Mouse (Mus musculus) MEL (cell line): ENCODE measurements around the gene Atp5k. TPM values are rescaled to one million over a fixed set of nuclear protein-coding genes. Genes with fewer than 3 reads are reported as not detected.

Source experiments
- DNase-seq: peaks from one replicate; pipeline ENCODE4 v3.0.0; 2011; ENCODE audit warnings: low read depth, low spot score
- H3K27ac ChIP-seq: 2 replicates; pipeline ENCODE4 v1.5.1; 2012; ENCODE audit warnings: low read depth, mild to moderate bottlenecking, control low read depth, low read length, moderate library complexity; ENCODE audit not compliant: control insufficient read depth
- H3K27me3 ChIP-seq, 2 experiments: fragments of 150-350 bp in 1 of 2; sonication (generic) in 1 of 2; 2 replicates each; pipeline ENCODE4 v1.6.1; 2012; ENCODE audit warnings: low read length in 2 of 2, mild to moderate bottlenecking in 2 of 2, improper control_type of control experiment in 1 of 2, moderate library complexity in 1 of 2; ENCODE audit not compliant: insufficient read depth in 2 of 2, control insufficient read depth in 1 of 2
- H3K36me3 ChIP-seq, 2 experiments: 2 replicates each; pipeline ENCODE4 v1.6.1; 2012 to 2014; ENCODE audit warnings: low read length in 2 of 2, improper control_type of control experiment in 1 of 2, inconsistent platforms in 1 of 2, mild to moderate bottlenecking in 1 of 2; ENCODE audit not compliant: insufficient read depth in 2 of 2, control insufficient read depth in 1 of 2
- H3K4me1 ChIP-seq, 2 experiments: fragments of 150-350 bp in 1 of 2; sonication (generic) in 1 of 2; 2 replicates each; pipeline ENCODE4 v1.6.1; 2012; ENCODE audit warnings: low read length in 2 of 2, improper control_type of control experiment in 1 of 2, mild to moderate bottlenecking in 1 of 2; ENCODE audit not compliant: insufficient read depth in 2 of 2, control insufficient read depth in 1 of 2
- H3K4me3 ChIP-seq, 2 experiments: fragments of 150-350 bp in 1 of 2; sonication (generic) in 1 of 2; 2 replicates each; pipeline ENCODE4 v1.5.1; 2012; ENCODE audit warnings: low read depth in 2 of 2, low read length in 2 of 2, mild to moderate bottlenecking in 2 of 2, moderate library complexity in 2 of 2, control low read depth in 1 of 2, improper control_type of control experiment in 1 of 2; ENCODE audit not compliant: control insufficient read depth in 1 of 2, insufficient read depth in 1 of 2
- H3K79me2 ChIP-seq: 2 replicates; pipeline ENCODE4 v1.6.1; 2012; ENCODE audit warnings: mild to moderate bottlenecking, low read length, moderate library complexity; ENCODE audit not compliant: control insufficient read depth, poor library complexity, insufficient read depth
- H3K9ac ChIP-seq: 2 replicates; pipeline ENCODE4 v1.6.1; 2012; ENCODE audit warnings: low read depth, mild to moderate bottlenecking, control low read depth, low read length, moderate library complexity; ENCODE audit not compliant: control insufficient read depth, poor library complexity, severe bottlenecking
- H3K9me3 ChIP-seq: fragments of 150-350 bp; sonication (generic); replicated peaks from 2 replicates; pipeline ENCODE4 v1.6.1; 2012; ENCODE audit warnings: mild to moderate bottlenecking, low read length, improper control_type of control experiment, moderate library complexity; ENCODE audit not compliant: insufficient read depth
- BHLHE40 ChIP-seq: IDR thresholded peaks from 2 replicates; pipeline ENCODE4 v1.6.1; 2012; ENCODE audit warnings: low read depth, mild to moderate bottlenecking, inconsistent platforms, low read length, improper control_type of control experiment, borderline replicate concordance
- CHD1 ChIP-seq: IDR thresholded peaks from 2 replicates; pipeline ENCODE4 v1.6.1; 2012; ENCODE audit warnings: low read depth, mild to moderate bottlenecking, inconsistent platforms, low read length, improper control_type of control experiment
- CHD2 ChIP-seq: IDR thresholded peaks from 2 replicates; pipeline ENCODE4 v1.6.1; 2011; ENCODE audit warnings: low read length, improper control_type of control experiment
- CTCF ChIP-seq, 3 experiments: IDR thresholded peaks in 2 of 3; conservative IDR thresholded peaks in 1 of 3; 2 replicates each; pipeline ENCODE4 v1.5.1; 2011 to 2012; ENCODE audit warnings: low read length in 3 of 3, low read depth in 2 of 3, mild to moderate bottlenecking in 2 of 3, improper control_type of control experiment in 1 of 3, inconsistent platforms in 1 of 3, mixed read lengths in 1 of 3, moderate library complexity in 1 of 3; ENCODE audit not compliant: control insufficient read depth in 1 of 3, insufficient read depth in 1 of 3, poor library complexity in 1 of 3, severe bottlenecking in 1 of 3
- ELF1 ChIP-seq: IDR thresholded peaks from 2 replicates; pipeline ENCODE4 v1.6.1; 2014; ENCODE audit warnings: low read depth, mild to moderate bottlenecking, inconsistent platforms, low read length, improper control_type of control experiment, moderate library complexity
- GABPA ChIP-seq: IDR thresholded peaks from 2 replicates; pipeline ENCODE4 v1.6.1; 2012; ENCODE audit warnings: low read depth, mild to moderate bottlenecking, inconsistent platforms, low read length, improper control_type of control experiment, moderate library complexity
- HCFC1 ChIP-seq: IDR thresholded peaks from 2 replicates; pipeline ENCODE4 v1.6.1; 2012; ENCODE audit warnings: low read depth, mild to moderate bottlenecking, inconsistent platforms, low read length, improper control_type of control experiment, moderate library complexity
- MAX ChIP-seq: IDR thresholded peaks from 2 replicates; pipeline ENCODE4 v1.6.1; 2011; ENCODE audit warnings: low read length, improper control_type of control experiment
- MAZ ChIP-seq: IDR thresholded peaks from 2 replicates; pipeline ENCODE4 v1.6.1; 2012; ENCODE audit warnings: low read depth, mild to moderate bottlenecking, inconsistent platforms, low read length, improper control_type of control experiment
- MEF2A ChIP-seq: IDR thresholded peaks from 2 replicates; pipeline ENCODE4 v1.6.1; 2014; ENCODE audit warnings: low read depth, mild to moderate bottlenecking, inconsistent platforms, low read length, improper control_type of control experiment; ENCODE audit not compliant: poor library complexity, insufficient replicate concordance, severe bottlenecking; ENCODE audit errors: extremely low read depth
- MXI1 ChIP-seq: IDR thresholded peaks from 2 replicates; pipeline ENCODE4 v1.6.1; 2011; ENCODE audit warnings: mild to moderate bottlenecking, low read depth, low read length, improper control_type of control experiment
- MYB ChIP-seq: IDR thresholded peaks from 2 replicates; pipeline ENCODE4 v1.6.1; 2011; ENCODE audit warnings: mild to moderate bottlenecking, low read depth, low read length, improper control_type of control experiment
- MYC ChIP-seq: IDR thresholded peaks from 2 replicates; pipeline ENCODE4 v1.6.1; 2011; ENCODE audit warnings: low read depth, mild to moderate bottlenecking, low read length, improper control_type of control experiment, moderate library complexity
- NRF1 ChIP-seq: IDR thresholded peaks from 2 replicates; pipeline ENCODE4 v1.6.1; 2014; ENCODE audit warnings: low read depth, mild to moderate bottlenecking, inconsistent platforms, low read length, improper control_type of control experiment, moderate library complexity; ENCODE audit not compliant: poor library complexity, insufficient read depth, severe bottlenecking
- POLR2A ChIP-seq, 2 experiments: IDR thresholded peaks; 2 replicates each; pipeline ENCODE4 v1.6.1; 2011 to 2012; ENCODE audit warnings: low read length in 2 of 2, mild to moderate bottlenecking in 2 of 2, control low read depth in 1 of 2, improper control_type of control experiment in 1 of 2, low read depth in 1 of 2, moderate library complexity in 1 of 2; ENCODE audit not compliant: control insufficient read depth in 1 of 2, insufficient read depth in 1 of 2, poor library complexity in 1 of 2
- POLR2AphosphoS2 ChIP-seq: IDR thresholded peaks from 2 replicates; pipeline ENCODE4 v1.6.1; 2011; ENCODE audit warnings: low read length, improper control_type of control experiment
- TBP ChIP-seq: IDR thresholded peaks from 2 replicates; pipeline ENCODE4 v1.8.0; 2011; ENCODE audit warnings: low read depth, low read length, improper control_type of control experiment
- TCF12 ChIP-seq: IDR thresholded peaks from 2 replicates; pipeline ENCODE4 v1.6.1; 2014; ENCODE audit warnings: low read depth, mild to moderate bottlenecking, inconsistent platforms, low read length, improper control_type of control experiment, moderate library complexity
- UBTF ChIP-seq: IDR thresholded peaks from 2 replicates; pipeline ENCODE4 v1.6.1; 2012; ENCODE audit warnings: low read depth, mild to moderate bottlenecking, inconsistent platforms, low read length, improper control_type of control experiment, moderate library complexity, borderline replicate concordance; ENCODE audit not compliant: insufficient read depth
- USF1 ChIP-seq: IDR thresholded peaks from 2 replicates; pipeline ENCODE4 v1.6.1; 2014; ENCODE audit warnings: low read depth, mild to moderate bottlenecking, inconsistent platforms, low read length, improper control_type of control experiment, moderate library complexity
- ZC3H11A ChIP-seq: IDR thresholded peaks from 2 replicates; pipeline ENCODE4 v1.6.1; 2012; ENCODE audit warnings: low read depth, mild to moderate bottlenecking, inconsistent platforms, low read length, improper control_type of control experiment
- ZNF384 ChIP-seq: IDR thresholded peaks from 2 replicates; pipeline ENCODE4 v1.6.1; 2012; ENCODE audit warnings: low read depth, mild to moderate bottlenecking, inconsistent platforms, low read length, improper control_type of control experiment
- polyA plus RNA-seq, 2 experiments: library from polyadenylated mRNA; stranded (reverse) in 1 of 2; unstranded in 1 of 2; fragments of >175 nt in 1 of 2; fragments of >200 nt in 1 of 2; gene quantifications; 2 replicates each; pipeline versions ENCODE4 v1.2.1 to v1.2.4; 2012; ENCODE audit warnings: low replicate concordance in 2 of 2, low read depth in 1 of 2; ENCODE audit not compliant: insufficient read length in 2 of 2, insufficient read depth in 1 of 2, missing spikeins in 1 of 2
- total RNA-seq: library from RNA; depleted of rRNA; stranded (reverse); fragments of 300-350 nt; gene quantifications from 2 replicates; pipeline ENCODE4 v1.2.3, GENCODE M21; 2012

The Atp5k gene
- total and polyA plus RNA-seq, 3 experiments = 329 to 801 TPM; not detected in 1

DNA sequence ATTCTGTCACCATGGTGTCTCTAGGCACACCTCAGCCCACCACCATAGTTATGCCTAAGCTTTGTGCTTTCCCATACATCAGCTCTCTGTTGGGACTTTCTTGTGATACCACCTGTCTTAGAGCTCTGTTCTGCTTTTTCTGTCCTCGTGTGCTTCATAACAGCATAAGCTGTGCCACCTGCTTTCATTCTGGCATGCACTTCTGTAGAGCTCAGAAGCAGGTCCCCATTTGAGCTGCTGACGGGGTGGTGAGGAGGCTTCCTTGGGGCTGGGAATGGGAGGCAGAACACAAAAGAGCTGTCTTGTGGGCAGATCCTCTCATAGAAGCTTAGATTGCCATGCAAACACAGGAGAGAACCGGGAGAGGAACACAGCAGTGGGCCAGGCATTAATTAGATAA, 41.7 kb upstream of the Atp5k start:
- DNase-seq = no peak
- Histone ChIP-seq H3K4me3 (no peak overlapping the region), H3K27ac (no peak overlapping the region), H3K4me1 (no peaks in the 10 kb centered on the region; a peak in 1 of 4 replicates), H3K9ac (no peak overlapping the region), H3K9me3 (no peaks in the 10 kb centered on the region), H3K79me2 (peaks cover 2% of the 10 kb centered on the region; the same call in 1 of the 2 replicates), H3K27me3 (no peaks in the 10 kb centered on the region), H3K36me3 (peaks cover 0 to 30% of the 10 kb centered on the region in 2 experiments; a peak in 2 of 4 replicates)
- TF ChIP-seq MEF2A = no peak
- TF ChIP-seq POLR2AphosphoS2 = no peak
- no peak for TF ChIP-seq CHD2
- TF ChIP-seq CTCF (IDR thresholded peaks at IDR 0.05 in 2 of 3, conservative IDR thresholded peaks at IDR 0.05 in 1 of 3; ENCODE audit: control insufficient read depth in 1 of 3, insufficient read depth in 1 of 3, low read depth in 2 of 3, low read length in 3 of 3, poor library complexity in 1 of 3, severe bottlenecking in 1 of 3) = no peak
- no peak for TF ChIP-seq NRF1
- TF ChIP-seq CHD1 = no peak
- no peak for TF ChIP-seq POLR2A (IDR thresholded peaks at IDR 0.05; ENCODE audit: control insufficient read depth in 1 of 2, insufficient read depth in 1 of 2, low read depth in 1 of 2, low read length in 2 of 2, poor library complexity in 1 of 2)
- TF ChIP-seq BHLHE40 = no peak
- no peak for TF ChIP-seq MAX
- TF ChIP-seq MAZ = no peak
- no peak for TF ChIP-seq TCF12
- no peak for TF ChIP-seq ELF1
- TF ChIP-seq UBTF = no peak
- TF ChIP-seq MYC = no peak
- TF ChIP-seq ZC3H11A = no peak
- no peak for TF ChIP-seq MYB
- TF ChIP-seq ZNF384 = no peak
- no peak for TF ChIP-seq MXI1

DNA sequence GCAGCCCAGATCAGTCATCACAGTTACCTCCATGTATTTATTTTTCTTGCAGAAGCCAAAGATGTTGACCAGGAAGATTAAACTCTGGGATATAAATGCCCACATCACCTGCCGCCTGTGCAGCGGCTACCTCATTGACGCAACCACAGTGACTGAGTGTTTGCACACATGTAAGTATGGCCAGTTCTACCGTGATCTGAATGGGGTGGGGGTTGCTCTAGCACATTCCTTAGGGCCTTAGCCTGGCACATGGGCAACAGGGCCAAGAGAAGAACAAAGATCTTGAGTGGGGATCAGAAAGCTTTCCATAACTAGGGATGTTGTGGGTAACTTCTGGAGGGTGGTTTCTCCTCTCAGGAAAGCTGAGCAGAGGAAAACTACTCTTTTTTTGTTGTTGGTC, 39.5 kb upstream of the Atp5k start:
- Histone ChIP-seq H3K36me3 (peaks cover 3 to 20% of the 10 kb centered on the region in 2 experiments; a peak in 2 of 4 replicates), H3K9ac (no peak overlapping the region), H3K4me3 (no peak overlapping the region), H3K27me3 (no peaks in the 10 kb centered on the region), H3K4me1 (peaks cover 0 to 4% of the 10 kb centered on the region in 2 experiments; a peak in 1 of 4 replicates), H3K79me2 (peaks cover 5% of the 10 kb centered on the region; the same call in 1 of the 2 replicates), H3K27ac (no peak overlapping the region), H3K9me3 (no peaks in the 10 kb centered on the region)
- no peak for TF ChIP-seq NRF1
- TF ChIP-seq TBP = no peak
- TF ChIP-seq POLR2AphosphoS2 = no peak
- no peak for TF ChIP-seq USF1
- no peak for TF ChIP-seq MEF2A
- TF ChIP-seq GABPA = no peak
- TF ChIP-seq HCFC1 = no peak
- DNase-seq = no peak
